Mouse (Mus musculus): ENCODE measurements around the gene H2-M11.

H2-M11 gene

GRCm38 (mm10) chr17:36546775-36547174 lies at the start of gene H2-M11:
H2-M11 (plus strand) TSS chr17:36547075.
- no peak for DNase-seq

GRCm38 (mm10) chr17:36500435-36500834 lies 46.4 kb upstream of the H2-M11 start:
- DNase-seq, result no peak

- DNase-seq, result no peak
These were observed 43.0 kb upstream of the H2-M11 start for GRCm38 (mm10) chr17:36503910-36504309.
